Comparison of ENCODE assay signal across 19 mouse cellular contexts in the genomic region with DNA sequence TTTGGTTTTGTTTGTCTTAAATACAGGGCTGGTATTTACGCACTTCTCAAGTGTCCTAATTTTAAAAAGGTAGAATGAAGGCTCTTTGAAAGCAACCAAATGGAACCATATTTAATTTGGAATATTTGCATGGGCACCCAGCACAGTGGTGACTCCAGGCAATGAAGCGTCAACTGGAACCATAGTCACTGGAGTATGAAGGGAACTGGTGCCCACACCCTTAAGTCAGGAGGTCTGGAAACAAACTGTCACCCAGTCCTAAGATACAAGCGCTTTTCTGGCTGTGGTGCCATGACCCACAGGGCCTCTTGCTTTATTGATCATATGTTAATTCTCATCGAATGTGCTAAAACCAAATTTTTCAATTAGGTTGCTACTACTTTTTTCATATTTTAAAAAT. TPM values are rescaled to one million over a fixed set of nuclear protein-coding genes. Genes with fewer than 3 reads are reported as not detected.
"Had no signal": no experiment of that assay in that cellular context is flagged by ENCODE, and none has a peak within 500 bp of the region (broad histone marks: within the 10 kb centered on the region; RNA-seq: fewer than 3 reads in every experiment).

No protein-coding gene starts in this region.

- H3K36me3 ChIP-seq: midbrain, embryonic 10.5 days; midbrain, embryonic 12.5 days; neural tube, embryonic 13.5 days; neural tube, embryonic 15.5 days had no signal

- H3K4me2 ChIP-seq: lung, embryonic 14.5 days; midbrain, embryonic 12.5 days; neural tube, embryonic 13.5 days; neural tube, embryonic 15.5 days had no signal

- H3K27ac ChIP-seq: midbrain, embryonic 10.5 days; midbrain, embryonic 12.5 days; neural tube, embryonic 13.5 days; neural tube, embryonic 15.5 days had no signal

- DNase-seq: lung, adult 18-20 months; lung, embryonic 14.5 days; lung, postnatal 10 days; lung, postnatal 4 days; midbrain, embryonic 14.5 days; retina, postnatal 1 day; right cerebral cortex, adult 18-20 months; right cerebral cortex, postnatal 25 days; right cerebral cortex, postnatal 4 days; spleen, adult 18-20 months; thymus, adult 18-20 months; thymus, postnatal 14 days; thymus, postnatal 36 days had no signal

- ATAC-seq: midbrain, embryonic 16.5 days had no signal

- H3K27me3 ChIP-seq: midbrain, embryonic 12.5 days; neural tube, embryonic 13.5 days; neural tube, embryonic 15.5 days had no signal

- H3K4me1 ChIP-seq: midbrain, embryonic 10.5 days; midbrain, embryonic 12.5 days; neural tube, embryonic 13.5 days; neural tube, embryonic 15.5 days had no signal

- H3K9me3 ChIP-seq: midbrain, embryonic 10.5 days; midbrain, embryonic 12.5 days; neural tube, embryonic 13.5 days; neural tube, embryonic 15.5 days had no signal

- H3K4me3 ChIP-seq: midbrain, embryonic 10.5 days; midbrain, embryonic 12.5 days; myocyte; neural tube, embryonic 13.5 days; neural tube, embryonic 15.5 days had no signal

- H3K9ac ChIP-seq: lung, embryonic 14.5 days; midbrain, embryonic 12.5 days; neural tube, embryonic 13.5 days; neural tube, embryonic 15.5 days had no signal

RNA-seq across cellular contexts. Expression of gene Rassf6, which starts 13.0 kb away (rescaled TPM):
- polyA plus RNA-seq: midbrain, embryonic 10.5 days; myocyte had no signal
